Mouse (Mus musculus): ENCODE measurements around the gene Mum1l1. TPM values are rescaled to one million over a fixed set of nuclear protein-coding genes. Genes with fewer than 3 reads are reported as not detected.
A peak's percentile ranks its signal among the peaks of the same experiment; 100 is the strongest.
"Not testable (repeated sequence)": the region's sequence is repeated elsewhere in the genome, so short reads cannot be mapped to it uniquely, and the experiment has no call there.

Gene Mum1l1
- 10.8 and 11.3 TPM in 2 replicates for polyA plus RNA-seq (2015; fragmentation: Nextera tagmentation; extraction: Ambion mirVana)

- Histone ChIP-seq H3K4me3 (peak within 1 kb of the TSS; percentile 50), H3K9me3 (no peaks in the 10 kb centered on the region), H3K9ac (peak within 1 kb of the TSS; percentile 40), H3K27ac (replicated peaks) (no peak within 1 kb of the TSS), H3K4me1 (replicated peaks) (no peaks in the 10 kb centered on the region), H3K27me3 (peaks cover 2% of the 10 kb centered on the region; the same call in 1 of the 2 replicates), H3K4me2 (peak within 1 kb of the TSS; percentile 66), H3K36me3 (no peaks in the 10 kb centered on the region)
- WGBS, result 19% methylated on average over 31 of the region's 31 CpGs
- peak; percentile 87 for ATAC-seq (ENCODE audit: low FRiP score, low read depth)
These were observed at the start of gene Mum1l1 for GRCm38 (mm10) chrX:139209829-139210225. Mum1l1 (plus strand) TSS chrX:139210042.

- 91% methylated on average over 8 of the region's 8 CpGs for WGBS
- no peak within 1 kb of the TSS for H3K27ac ChIP-seq (replicated peaks)
- H3K4me3 ChIP-seq, result no peak within 1 kb of the TSS
- H3K9me3 ChIP-seq, result no peaks in the 10 kb centered on the region
- no peaks in the 10 kb centered on the region for H3K27me3 ChIP-seq
- no peaks in the 10 kb centered on the region for H3K4me1 ChIP-seq (replicated peaks)
- no peak within 1 kb of the TSS for H3K9ac ChIP-seq
- H3K36me3 ChIP-seq, result no peaks in the 10 kb centered on the region
- H3K4me2 ChIP-seq, result no peak within 1 kb of the TSS
- ATAC-seq (ENCODE audit: low FRiP score, low read depth), result no peak
These were observed 30.9 kb upstream of the Mum1l1 start, which contains the start of gene 4933428M09Rik for GRCm38 (mm10) chrX:139178928-139179327. 4933428M09Rik (plus strand) TSS chrX:139179228.

- 95% methylated on average over 3 of the region's 3 CpGs for WGBS
These were observed 18.3 kb upstream of the Mum1l1 start for GRCm38 (mm10) chrX:139191506-139191905.

GRCm38 (mm10) chrX:139194572-139195279, 15.1 kb upstream of the Mum1l1 start:
- Histone ChIP-seq H3K36me3 (no peaks in the 10 kb centered on the region), H3K9ac (no peak overlapping the region), H3K4me3 (no peak overlapping the region), H3K4me2 (no peak overlapping the region), H3K27ac (replicated peaks) (no peak overlapping the region), H3K4me1 (replicated peaks) (no peaks in the 10 kb centered on the region), H3K9me3 (no peaks in the 10 kb centered on the region), H3K27me3 (no peaks in the 10 kb centered on the region)
- ATAC-seq (ENCODE audit: low FRiP score, low read depth), result peak; percentile 59; the same call in 1 of the 2 replicates
- 52% methylated on average over 1 of the region's 1 CpGs for WGBS

More at GRCm38 (mm10) chrX:139191506-139191905, 18.3 kb upstream of the Mum1l1 start:
- ATAC-seq (ENCODE audit: low FRiP score, low read depth); H3K4me1 ChIP-seq (replicated peaks); H3K27ac ChIP-seq (replicated peaks); H3K27me3 ChIP-seq; H3K9ac ChIP-seq; H3K4me2 ChIP-seq; H3K36me3 ChIP-seq; H3K4me3 ChIP-seq; H3K9me3 ChIP-seq: not testable (repeated sequence)

- not testable (repeated sequence) for H3K27ac ChIP-seq (replicated peaks); H3K4me1 ChIP-seq (replicated peaks); H3K9me3 ChIP-seq; ATAC-seq (ENCODE audit: low FRiP score, low read depth); H3K9ac ChIP-seq; H3K36me3 ChIP-seq; H3K27me3 ChIP-seq
- H3K4me2 ChIP-seq, result peak overlapping the region; percentile 66
- H3K4me3 ChIP-seq, result peak overlapping the region; percentile 50; the same call in 1 of the 2 replicates
- WGBS, result 78% methylated on average over 4 of the region's 4 CpGs
These were observed 532 bp upstream of the Mum1l1 start for GRCm38 (mm10) chrX:139209191-139209828.

GRCm38 (mm10) chrX:139214765-139215164, 4.9 kb downstream of the Mum1l1 start:
- no peak overlapping the region for H3K27ac ChIP-seq (replicated peaks)
- H3K36me3 ChIP-seq, result no peaks in the 10 kb centered on the region
- no peak overlapping the region for H3K4me3 ChIP-seq
- no peaks in the 10 kb centered on the region for H3K9me3 ChIP-seq
- H3K27me3 ChIP-seq, result peaks cover 2% of the 10 kb centered on the region; the same call in 1 of the 2 replicates
- 71% methylated on average over 4 of the region's 4 CpGs for WGBS
- ATAC-seq (ENCODE audit: low FRiP score, low read depth), result no peak
- no peak overlapping the region for H3K9ac ChIP-seq
- 0 out of 2 replicates have a peak, but pooled peaks cover 3% of the 10 kb centered on the region for H3K4me1 ChIP-seq (replicated peaks)
- H3K4me2 ChIP-seq, result no peak overlapping the region

- H3K36me3 ChIP-seq, result no peaks in the 10 kb centered on the region
- no peak overlapping the region for H3K27ac ChIP-seq (replicated peaks)
- H3K4me2 ChIP-seq, result peak overlapping the region; percentile 56
- H3K9me3 ChIP-seq, result no peaks in the 10 kb centered on the region
- ATAC-seq (ENCODE audit: low FRiP score, low read depth), result no peak
- H3K4me1 ChIP-seq (replicated peaks), result 0 out of 2 replicates have a peak, but pooled peaks cover 3% of the 10 kb centered on the region
- H3K4me3 ChIP-seq, result peak overlapping the region; percentile 40
- 0 out of 2 replicates have a peak, but pooled peaks cover 2% of the 10 kb centered on the region for H3K27me3 ChIP-seq
- 73% methylated on average over 5 of the region's 5 CpGs for WGBS
- H3K9ac ChIP-seq, result no peak overlapping the region
These were observed 6.6 kb downstream of the Mum1l1 start for GRCm38 (mm10) chrX:139216409-139216808.

GRCm38 (mm10) chrX:139216991-139217593, 7.2 kb downstream of the Mum1l1 start:
- Histone ChIP-seq H3K27me3 (0 out of 2 replicates have a peak, but pooled peaks cover 2% of the 10 kb centered on the region), H3K4me1 (replicated peaks) (0 out of 2 replicates have a peak, but pooled peaks cover 3% of the 10 kb centered on the region), H3K4me3 (peak overlapping the region; percentile 40), H3K9me3 (no peaks in the 10 kb centered on the region), H3K36me3 (no peaks in the 10 kb centered on the region), H3K9ac (no peak overlapping the region), H3K4me2 (peak overlapping the region; percentile 56), H3K27ac (replicated peaks) (no peak overlapping the region)
- WGBS, result 14% methylated on average over 22 of the region's 22 CpGs
- peak; percentile 93 for ATAC-seq (ENCODE audit: low FRiP score, low read depth)

- no peaks in the 10 kb centered on the region for H3K36me3 ChIP-seq
- H3K9me3 ChIP-seq, result no peaks in the 10 kb centered on the region
- H3K4me2 ChIP-seq, result peak overlapping the region; percentile 56
- H3K4me3 ChIP-seq, result peak overlapping the region; percentile 40
- WGBS, result 43% methylated on average over 10 of the region's 10 CpGs
- H3K27me3 ChIP-seq, result 0 out of 2 replicates have a peak, but pooled peaks cover 2% of the 10 kb centered on the region
- 0 out of 2 replicates have a peak, but pooled peaks cover 3% of the 10 kb centered on the region for H3K4me1 ChIP-seq (replicated peaks)
- no peak for ATAC-seq (ENCODE audit: low FRiP score, low read depth)
- no peak overlapping the region for H3K27ac ChIP-seq (replicated peaks)
- H3K9ac ChIP-seq, result no peak overlapping the region
These were observed 7.9 kb downstream of the Mum1l1 start for GRCm38 (mm10) chrX:139217776-139218175.

GRCm38 (mm10) chrX:139219017-139219416, 9.2 kb downstream of the Mum1l1 start:
- Histone ChIP-seq H3K36me3 (no peaks in the 10 kb centered on the region), H3K4me3 (no peak overlapping the region), H3K4me1 (replicated peaks) (0 out of 2 replicates have a peak, but pooled peaks cover 3% of the 10 kb centered on the region), H3K27ac (replicated peaks) (no peak overlapping the region), H3K27me3 (no peaks in the 10 kb centered on the region), H3K9ac (no peak overlapping the region), H3K4me2 (no peak overlapping the region), H3K9me3 (no peaks in the 10 kb centered on the region)
- WGBS, result 31% methylated on average over 2 of the region's 2 CpGs
- ATAC-seq (ENCODE audit: low FRiP score, low read depth), result no peak

GRCm38 (mm10) chrX:139220830-139221229, 11.0 kb downstream of the Mum1l1 start:
- no peak overlapping the region for H3K4me2 ChIP-seq
- no peak overlapping the region for H3K4me3 ChIP-seq
- H3K27ac ChIP-seq (replicated peaks), result no peak overlapping the region
- 86% methylated on average over 4 of the region's 4 CpGs for WGBS
- 0 out of 2 replicates have a peak, but pooled peaks cover 3% of the 10 kb centered on the region for H3K4me1 ChIP-seq (replicated peaks)
- no peak for ATAC-seq (ENCODE audit: low FRiP score, low read depth)
- H3K36me3 ChIP-seq, result no peaks in the 10 kb centered on the region
- H3K9me3 ChIP-seq, result no peaks in the 10 kb centered on the region
- no peaks in the 10 kb centered on the region for H3K27me3 ChIP-seq
- H3K9ac ChIP-seq, result no peak overlapping the region

GRCm38 (mm10) chrX:139221893-139222292, 12.1 kb downstream of the Mum1l1 start:
- Histone ChIP-seq H3K9ac (no peak overlapping the region), H3K27ac (replicated peaks) (no peak overlapping the region), H3K36me3 (no peaks in the 10 kb centered on the region), H3K4me2 (no peak overlapping the region), H3K4me3 (no peak overlapping the region), H3K4me1 (replicated peaks) (0 out of 2 replicates have a peak, but pooled peaks cover 3% of the 10 kb centered on the region), H3K27me3 (no peaks in the 10 kb centered on the region), H3K9me3 (no peaks in the 10 kb centered on the region)
- 77% methylated on average over 3 of the region's 3 CpGs for WGBS
- ATAC-seq (ENCODE audit: low FRiP score, low read depth), result no peak

Measured in hindbrain, embryonic 15.5 days (tissue).